Mouse (Mus musculus): Measurements from ENCODE around the gene Ap5s1. TPM values are rescaled to one million over a fixed set of nuclear protein-coding genes. Genes with fewer than 3 reads are reported as not detected.

Gene Ap5s1
- polyA plus RNA-seq, 2 experiments, result 26.7 to 29.5 TPM

- WGBS, result 89% methylated on average over 9 of the region's 9 CpGs
- Histone ChIP-seq H3K4me2 (replicated peaks; ENCODE audit: low read depth, low read length, severe bottlenecking) (peak overlapping the region; percentile 96), H3K9me3 (ENCODE audit: control insufficient read depth, low read length) (no peaks in the 10 kb centered on the region), H3K36me3 (ENCODE audit: control insufficient read depth, insufficient read depth, low read length) (peaks cover 18% of the 10 kb centered on the region; the same call in 1 of the 2 replicates), H3K4me3 (replicated peaks; ENCODE audit: low read length) (peak overlapping the region; percentile 58), H3K27me3 (ENCODE audit: control insufficient read depth, insufficient read depth, low read length) (peaks cover 8% of the 10 kb centered on the region; the same call in 1 of the 2 replicates), H3K4me1 (ENCODE audit: control insufficient read depth, insufficient read depth, low read length) (peaks cover 25% of the 10 kb centered on the region), H3K9ac (ENCODE audit: low read depth, low read length, severe bottlenecking) (peak overlapping the region; percentile 89), H3K27ac (replicated peaks; ENCODE audit: low read depth, low read length) (no peak overlapping the region)
- no peak for TF ChIP-seq POLR2A (IDR thresholded peaks at IDR 0.05; ENCODE audit: borderline replicate concordance, extremely low read depth, insufficient read depth, insufficient read length)
- ATAC-seq (ENCODE audit: low FRiP score, low read depth) (no peak), DNase-seq (ENCODE audit: low spot score) (no peak)
Measured at GRCm38 (mm10) chr2:131177932-131178331, 28.9 kb upstream of the Ap5s1 start.

DNA sequence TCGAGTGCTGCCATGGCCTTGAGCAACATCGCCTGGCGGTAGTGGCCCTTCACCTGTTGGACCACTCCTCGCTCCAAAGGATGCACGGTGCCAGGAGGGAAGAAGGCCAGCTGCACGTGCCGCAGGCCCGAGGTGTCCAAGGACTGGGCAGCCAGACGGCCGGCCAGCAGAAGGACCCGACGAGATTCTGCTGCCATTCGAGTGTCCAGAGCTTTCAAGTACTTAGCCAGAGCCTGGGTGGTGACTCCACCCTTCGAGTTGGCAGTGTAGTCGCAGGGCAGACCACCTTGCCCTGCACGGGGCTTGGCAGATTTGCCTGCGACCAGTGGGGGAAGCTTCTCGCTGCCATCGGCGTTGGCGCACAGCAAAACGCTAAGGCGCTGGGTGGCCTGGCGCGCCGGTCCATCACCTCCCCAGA lies 28.0 kb upstream of the Ap5s1 start:
- H3K9ac ChIP-seq (ENCODE audit: low read depth, low read length, severe bottlenecking), result peak overlapping the region; percentile 89
- no peaks in the 10 kb centered on the region for H3K27me3 ChIP-seq (ENCODE audit: control insufficient read depth, insufficient read depth, low read length)
- peaks cover 18% of the 10 kb centered on the region; the same call in 1 of the 2 replicates for H3K36me3 ChIP-seq (ENCODE audit: control insufficient read depth, insufficient read depth, low read length)
- peak overlapping the region; percentile 93; the same call in 1 of the 2 replicates for H3K27ac ChIP-seq (replicated peaks; ENCODE audit: low read depth, low read length)
- no peak for TF ChIP-seq POLR2A (IDR thresholded peaks at IDR 0.05; ENCODE audit: borderline replicate concordance, extremely low read depth, insufficient read depth, insufficient read length)
- H3K9me3 ChIP-seq (ENCODE audit: control insufficient read depth, low read length), result no peaks in the 10 kb centered on the region
- WGBS, result 37% methylated on average over 23 of the region's 26 CpGs
- H3K4me2 ChIP-seq (replicated peaks; ENCODE audit: low read depth, low read length, severe bottlenecking), result peak overlapping the region; percentile 96
- no peak for ATAC-seq (ENCODE audit: low FRiP score, low read depth)
- DNase-seq (ENCODE audit: low spot score), result no peak
- peak overlapping the region; percentile 58 for H3K4me3 ChIP-seq (replicated peaks; ENCODE audit: low read length)
- H3K4me1 ChIP-seq (ENCODE audit: control insufficient read depth, insufficient read depth, low read length), result peaks cover 25% of the 10 kb centered on the region

DNA sequence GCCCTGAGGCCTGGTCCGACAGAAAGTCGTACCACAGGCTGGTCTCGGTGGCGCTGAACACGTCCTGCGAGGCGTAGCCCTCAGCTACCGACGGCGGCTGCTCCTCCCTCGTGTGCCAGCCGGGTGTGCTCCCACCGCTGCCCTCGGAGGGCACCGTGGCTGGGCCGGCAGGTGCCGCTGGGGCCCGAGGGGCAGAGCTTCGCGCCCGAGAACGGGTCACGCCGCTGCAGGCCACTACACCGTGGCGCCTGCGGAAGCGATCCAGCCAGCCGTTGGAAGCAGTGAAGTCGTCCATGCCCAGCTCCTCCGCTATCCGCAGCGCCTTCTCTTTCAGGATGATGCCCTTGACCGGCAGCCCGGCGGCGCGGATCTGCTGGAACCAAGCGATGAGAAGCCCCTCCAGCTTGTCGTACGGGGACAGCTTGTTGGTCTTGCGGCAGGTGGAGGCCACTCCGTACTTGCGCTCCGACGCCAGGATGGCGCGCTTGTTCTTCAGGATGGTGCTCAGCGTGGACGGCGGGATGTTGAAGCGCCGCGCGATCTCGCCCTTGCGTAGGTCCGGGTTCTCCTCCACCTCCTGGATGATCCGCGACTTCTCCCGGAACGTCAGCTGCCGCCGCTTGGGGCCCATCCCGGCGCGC lies 27.5 kb upstream of the Ap5s1 start:
- Histone ChIP-seq H3K27ac (replicated peaks; ENCODE audit: low read depth, low read length) (peak overlapping the region; percentile 93), H3K4me3 (replicated peaks; ENCODE audit: low read length) (peak overlapping the region; percentile 58), H3K9ac (ENCODE audit: low read depth, low read length, severe bottlenecking) (peak overlapping the region; percentile 89), H3K4me2 (replicated peaks; ENCODE audit: low read depth, low read length, severe bottlenecking) (peak overlapping the region; percentile 96), H3K4me1 (ENCODE audit: control insufficient read depth, insufficient read depth, low read length) (peaks cover 25% of the 10 kb centered on the region), H3K27me3 (ENCODE audit: control insufficient read depth, insufficient read depth, low read length) (no peaks in the 10 kb centered on the region), H3K36me3 (ENCODE audit: control insufficient read depth, insufficient read depth, low read length) (peaks cover 18% of the 10 kb centered on the region; the same call in 1 of the 2 replicates), H3K9me3 (ENCODE audit: control insufficient read depth, low read length) (no peaks in the 10 kb centered on the region)
- no peak for TF ChIP-seq POLR2A (IDR thresholded peaks at IDR 0.05; ENCODE audit: borderline replicate concordance, extremely low read depth, insufficient read depth, insufficient read length)
- under 1% methylated on average over 47 of the region's 67 CpGs for WGBS
- DNase-seq (ENCODE audit: low spot score) (peak; percentile 53), ATAC-seq (ENCODE audit: low FRiP score, low read depth) (peak; percentile 77)

DNA sequence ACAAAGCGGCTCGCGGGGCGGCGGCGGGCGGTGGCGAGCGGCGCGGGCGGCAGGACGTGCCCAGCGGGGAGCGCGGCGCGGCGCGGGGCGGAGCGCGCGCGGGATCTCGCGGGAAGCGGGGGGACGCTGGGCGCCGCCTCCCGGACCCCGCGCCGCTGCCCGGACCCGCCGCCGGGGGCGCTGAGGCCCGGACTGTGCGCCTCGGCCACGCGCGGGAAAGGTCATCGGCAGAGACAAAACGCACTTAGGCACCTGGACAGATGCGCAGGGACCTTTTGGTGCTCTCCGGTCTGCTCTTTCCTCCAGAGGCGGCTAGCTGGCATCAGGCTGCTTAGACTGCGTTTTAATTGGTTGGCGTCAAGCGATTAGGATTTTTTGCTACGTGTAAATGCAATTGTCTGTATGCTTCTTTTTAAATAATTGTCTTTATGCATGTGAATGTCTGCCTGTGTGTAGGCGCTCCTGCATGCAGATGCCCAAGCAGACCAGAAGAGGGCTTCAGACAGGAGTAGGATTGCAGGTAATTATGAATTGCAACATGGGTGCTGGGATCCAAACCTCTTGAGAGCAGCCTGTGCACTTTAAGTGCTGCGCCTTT lies 26.8 kb upstream of the Ap5s1 start, which contains the start of gene Cenpb:
Gene Cenpb, minus strand, starts transcription at position 78 of the 598 bp plus-strand sequence.
- H3K9me3 ChIP-seq (ENCODE audit: control insufficient read depth, low read length), result no peaks in the 10 kb centered on the region
- H3K27me3 ChIP-seq (ENCODE audit: control insufficient read depth, insufficient read depth, low read length), result no peaks in the 10 kb centered on the region
- H3K27ac ChIP-seq (replicated peaks; ENCODE audit: low read depth, low read length), result peak within 1 kb of the TSS; percentile 93
- 4% methylated on average over 32 of the region's 57 CpGs for WGBS
- no peak for TF ChIP-seq POLR2A (IDR thresholded peaks at IDR 0.05; ENCODE audit: borderline replicate concordance, extremely low read depth, insufficient read depth, insufficient read length)
- H3K4me1 ChIP-seq (ENCODE audit: control insufficient read depth, insufficient read depth, low read length), result peaks cover 25% of the 10 kb centered on the region
- peak; percentile 76 for DNase-seq (ENCODE audit: low spot score)
- peaks cover 18% of the 10 kb centered on the region; the same call in 1 of the 2 replicates for H3K36me3 ChIP-seq (ENCODE audit: control insufficient read depth, insufficient read depth, low read length)
- H3K4me3 ChIP-seq (replicated peaks; ENCODE audit: low read length), result peak within 1 kb of the TSS; percentile 58
- ATAC-seq (ENCODE audit: low FRiP score, low read depth), result peak; percentile 90
- peak within 1 kb of the TSS; percentile 96 for H3K4me2 ChIP-seq (replicated peaks; ENCODE audit: low read depth, low read length, severe bottlenecking)
- peak within 1 kb of the TSS; percentile 89 for H3K9ac ChIP-seq (ENCODE audit: low read depth, low read length, severe bottlenecking)

GRCm38 (mm10) chr2:131186343-131186742 lies 20.5 kb upstream of the Ap5s1 start:
- H3K4me2 ChIP-seq (replicated peaks; ENCODE audit: low read depth, low read length, severe bottlenecking), result peak overlapping the region; percentile 66
- peaks cover 17% of the 10 kb centered on the region for H3K4me1 ChIP-seq (ENCODE audit: control insufficient read depth, insufficient read depth, low read length)
- peaks cover 13% of the 10 kb centered on the region; the same call in 1 of the 2 replicates for H3K36me3 ChIP-seq (ENCODE audit: control insufficient read depth, insufficient read depth, low read length)
- H3K27me3 ChIP-seq (ENCODE audit: control insufficient read depth, insufficient read depth, low read length), result no peaks in the 10 kb centered on the region
- no peaks in the 10 kb centered on the region for H3K9me3 ChIP-seq (ENCODE audit: control insufficient read depth, low read length)
- no peak for DNase-seq (ENCODE audit: low spot score)
- 3% methylated on average over 14 of the region's 14 CpGs for WGBS
- no peak for TF ChIP-seq POLR2A (IDR thresholded peaks at IDR 0.05; ENCODE audit: borderline replicate concordance, extremely low read depth, insufficient read depth, insufficient read length)
- peak overlapping the region; percentile 59 for H3K4me3 ChIP-seq (replicated peaks; ENCODE audit: low read length)
- H3K27ac ChIP-seq (replicated peaks; ENCODE audit: low read depth, low read length), result peak overlapping the region; percentile 70; the same call in 1 of the 2 replicates
- no peak for ATAC-seq (ENCODE audit: low FRiP score, low read depth)
- peak overlapping the region; percentile 64 for H3K9ac ChIP-seq (ENCODE audit: low read depth, low read length, severe bottlenecking)
